Mouse (Mus musculus) lung, adult 2 months (tissue): ENCODE measurements around the gene Itga2. TPM values are rescaled to one million over a fixed set of nuclear protein-coding genes. Genes with fewer than 3 reads are reported as not detected.

Source experiments
- DNase-seq: peaks from one replicate; pipeline ENCODE4 v3.0.0; 2022
- H3K4me1 ChIP-seq: fragments of 200-500 bp; 2 replicates; pipeline ENCODE4 v1.6.1; 2011; ENCODE audit warnings: low read length; ENCODE audit not compliant: control insufficient read depth, insufficient read depth
- H3K4me3 ChIP-seq: fragments of 200-500 bp; replicated peaks from 2 replicates; pipeline ENCODE3; 2011; ENCODE audit warnings: low read depth, mild to moderate bottlenecking, control low read depth, low read length; ENCODE audit errors: extremely low read depth
- CTCF ChIP-seq: fragments of 200-500 bp; IDR thresholded peaks from 2 replicates; pipeline ENCODE4 v1.5.1; 2011; ENCODE audit warnings: mild to moderate bottlenecking, low read length, control low read depth; ENCODE audit not compliant: insufficient read depth
- POLR2A ChIP-seq: fragments of 200-500 bp; IDR thresholded peaks from 2 replicates; pipeline ENCODE4 v1.6.1; 2011; ENCODE audit warnings: low read depth, mild to moderate bottlenecking, control low read depth, low read length, borderline replicate concordance; ENCODE audit errors: extremely low read depth
- WGBS: fragments of 180-500 bp; shearing (Covaris S2); methylation state at CpG from one replicate; pipeline ENCODE4 v1.1.7; 2018; 5-methylcytosine and 5-hydroxymethylcytosine counted together
- polyA plus RNA-seq: library from polyadenylated mRNA; depleted of rRNA; stranded (reverse); fragments of >200 nt; gene quantifications from 2 replicates; pipeline ENCODE4 v1.2.3, GENCODE M21; 2012; rRNA removed

Gene Itga2
- polyA plus RNA-seq, 1 experiment, result 3.5 TPM

DNA sequence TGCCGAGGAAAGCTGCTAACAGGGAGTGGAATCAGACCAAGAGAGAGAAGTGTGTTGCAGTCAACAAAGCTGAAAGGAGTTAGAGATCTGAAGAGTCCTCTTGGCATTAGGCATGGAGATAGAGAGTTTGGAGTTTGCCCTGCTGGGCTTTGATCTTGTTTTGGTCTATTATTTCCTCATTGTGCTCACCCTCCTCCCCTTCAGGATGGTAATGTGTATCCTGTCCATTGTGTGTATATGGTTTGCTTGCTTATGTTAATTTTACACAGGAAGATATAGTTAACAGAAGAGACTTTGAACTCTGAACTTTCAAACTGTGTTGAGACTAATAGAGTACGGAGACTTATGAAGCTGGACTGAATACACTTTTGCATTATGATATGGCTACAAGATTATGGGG, 128.9 kb downstream of the Itga2 start:
- WGBS, result 56% methylated on average over 2 of the region's 2 CpGs
- DNase-seq, result no peak
- Histone ChIP-seq H3K4me3 (no peak overlapping the region), H3K4me1 (peaks cover 2% of the 10 kb centered on the region; the same call in 1 of the 2 replicates)
- TF ChIP-seq POLR2A (no peak), CTCF (no peak)

- Histone ChIP-seq H3K4me3 (no peak overlapping the region), H3K4me1 (peaks cover 2% of the 10 kb centered on the region; the same call in 1 of the 2 replicates)
- no peak for DNase-seq
- TF ChIP-seq CTCF (no peak), POLR2A (no peak)
- 88% methylated on average over 3 of the region's 3 CpGs for WGBS
Observed at GRCm38 (mm10) chr13:114801857-114802256, 130.0 kb downstream of the Itga2 start.

GRCm38 (mm10) chr13:114793250-114794030, 138.5 kb downstream of the Itga2 start:
- DNase-seq, result peak; percentile 32

GRCm38 (mm10) chr13:114791511-114791910, 140.4 kb downstream of the Itga2 start:
- no peak for DNase-seq
- Histone ChIP-seq H3K4me1 (no peaks in the 10 kb centered on the region), H3K4me3 (no peak overlapping the region)
- 78% methylated on average over 1 of the region's 1 CpGs for WGBS
- TF ChIP-seq POLR2A (no peak), CTCF (no peak)

More at GRCm38 (mm10) chr13:114793250-114794030, 138.5 kb downstream of the Itga2 start:
- Histone ChIP-seq H3K4me1 (no peaks in the 10 kb centered on the region), H3K4me3 (no peak overlapping the region)
- TF ChIP-seq POLR2A (no peak), CTCF (no peak)
- WGBS, result 27% methylated on average over 6 of the region's 6 CpGs

Other genes starting within 250 kb of the Itga2 start
- gene Mocs2, start 113.9 kb downstream of the Itga2 start, polyA plus RNA-seq, result 8.6 and 17.5 TPM in 2 replicates
- 30.2 and 32.9 TPM in 2 replicates for gene Pelo, start 158.1 kb upstream of the Itga2 start, polyA plus RNA-seq
- 21.5 and 30.5 TPM in 2 replicates for gene Gm49395, start 169.8 kb upstream of the Itga2 start, polyA plus RNA-seq
- gene Itga1, start 169.9 kb upstream of the Itga2 start, polyA plus RNA-seq, result 24.0 and 36.1 TPM in 2 replicates